Mouse (Mus musculus): ENCODE measurements around the gene Mgll. TPM values are rescaled to one million over a fixed set of nuclear protein-coding genes. Genes with fewer than 3 reads are reported as not detected.

Gene Mgll
- polyA plus RNA-seq, 1 experiment from 2014 or later = 6.5 TPM

DNA sequence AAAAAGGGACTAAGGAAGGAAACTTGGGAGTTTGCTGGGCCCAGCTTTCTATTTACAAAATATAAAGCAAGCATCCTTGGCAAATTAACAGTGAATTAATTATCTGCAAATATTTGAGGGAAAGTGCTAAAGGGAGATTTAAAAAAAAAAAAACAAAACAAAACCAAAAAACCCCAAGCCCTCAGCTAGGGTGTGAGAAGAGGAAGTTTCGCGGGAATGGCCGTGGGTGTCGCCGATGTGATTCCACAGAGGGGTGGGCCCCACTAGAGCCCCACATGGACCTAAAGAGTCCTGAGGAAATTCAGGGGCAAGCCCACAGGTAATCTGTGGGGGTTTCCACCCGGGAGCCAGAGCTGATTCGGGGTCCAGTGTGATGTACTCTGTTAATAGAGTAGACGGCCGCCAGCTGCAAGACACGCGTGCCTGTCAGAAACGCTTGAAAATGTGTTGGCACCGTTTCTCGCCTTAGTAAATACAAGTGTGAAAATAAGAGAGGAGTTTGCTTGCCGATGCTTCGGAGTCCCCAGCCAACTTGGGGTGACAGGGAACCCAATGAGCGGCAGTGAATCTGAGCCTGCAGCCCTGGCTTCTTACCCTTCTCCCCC lies 46.2 kb downstream of the Mgll start:
- H3K36me3 ChIP-seq = no peaks in the 10 kb centered on the region
- H3K4me1 ChIP-seq = peaks cover 16% of the 10 kb centered on the region

DNA sequence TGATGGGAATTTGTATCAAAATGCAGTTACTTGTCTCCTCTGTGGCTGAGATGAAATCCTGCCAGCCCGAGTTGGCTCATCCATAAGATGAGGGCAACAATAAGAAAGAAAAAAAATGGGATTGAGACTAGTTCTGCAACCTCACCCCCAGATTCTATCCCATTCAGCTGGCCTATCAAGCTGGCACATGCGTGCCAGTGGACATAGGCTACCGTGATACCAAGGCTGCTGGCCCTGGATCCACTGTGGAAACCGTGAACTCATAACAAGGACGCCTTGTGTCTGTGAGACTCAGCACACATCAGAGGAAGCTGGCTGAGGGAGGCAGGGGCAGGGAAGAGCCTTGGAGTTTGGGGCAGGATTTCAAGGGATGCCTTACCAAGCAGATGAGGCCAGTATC lies 46.8 kb downstream of the Mgll start:
- WGBS = 84% methylated on average over 5 of the region's 5 CpGs
- no peak for ATAC-seq (ENCODE audit: low FRiP score)

More for the DNA sequence above, 46.2 kb downstream of the Mgll start:
- no peaks in the 10 kb centered on the region for H3K9me3 ChIP-seq (replicated peaks)
- WGBS = 88% methylated on average over 17 of the region's 17 CpGs
- no peak for ATAC-seq (ENCODE audit: low FRiP score)
- no peak overlapping the region for H3K4me2 ChIP-seq (replicated peaks)
- H3K27me3 ChIP-seq = no peaks in the 10 kb centered on the region
- no peak overlapping the region for H3K4me3 ChIP-seq
- no peak overlapping the region for H3K9ac ChIP-seq
- no peak overlapping the region for H3K27ac ChIP-seq

DNA sequence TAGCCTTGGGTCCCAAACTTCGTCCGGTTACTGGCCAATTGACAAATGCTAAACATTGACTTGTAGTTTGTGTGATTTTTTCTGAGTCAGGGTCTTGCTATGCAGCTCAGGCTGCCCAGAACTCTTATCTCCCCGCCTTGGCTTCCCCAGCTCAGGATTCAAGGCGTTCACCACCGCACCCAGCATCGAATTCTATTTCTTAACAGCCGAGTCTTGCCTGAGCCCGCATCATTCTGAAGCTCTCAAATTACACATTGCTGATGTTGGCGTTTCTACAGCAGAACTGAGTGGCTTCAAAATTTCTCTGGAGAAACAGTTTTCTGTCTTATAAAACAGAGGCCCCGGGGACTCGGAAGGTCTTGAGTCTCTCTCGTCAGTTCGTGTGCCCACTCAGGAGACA lies 47.8 kb downstream of the Mgll start:
- Histone ChIP-seq H3K36me3 (no peaks in the 10 kb centered on the region), H3K27ac (no peak overlapping the region), H3K4me2 (replicated peaks) (no peak overlapping the region), H3K4me3 (no peak overlapping the region), H3K9me3 (replicated peaks) (no peaks in the 10 kb centered on the region), H3K9ac (no peak overlapping the region), H3K4me1 (peaks cover 11% of the 10 kb centered on the region), H3K27me3 (no peaks in the 10 kb centered on the region)
- no peak for ATAC-seq (ENCODE audit: low FRiP score)
- whole genome bisulfite sequencing = 81% methylated on average over 13 of the region's 13 CpGs

More for the DNA sequence above, 46.8 kb downstream of the Mgll start:
- no peak overlapping the region for H3K4me2 ChIP-seq (replicated peaks)
- peaks cover 17% of the 10 kb centered on the region for H3K4me1 ChIP-seq
- no peak overlapping the region for H3K9ac ChIP-seq
- H3K27ac ChIP-seq = no peak overlapping the region
- no peaks in the 10 kb centered on the region for H3K9me3 ChIP-seq (replicated peaks)
- H3K27me3 ChIP-seq = no peaks in the 10 kb centered on the region
- no peak overlapping the region for H3K4me3 ChIP-seq
- H3K36me3 ChIP-seq = no peaks in the 10 kb centered on the region

DNA sequence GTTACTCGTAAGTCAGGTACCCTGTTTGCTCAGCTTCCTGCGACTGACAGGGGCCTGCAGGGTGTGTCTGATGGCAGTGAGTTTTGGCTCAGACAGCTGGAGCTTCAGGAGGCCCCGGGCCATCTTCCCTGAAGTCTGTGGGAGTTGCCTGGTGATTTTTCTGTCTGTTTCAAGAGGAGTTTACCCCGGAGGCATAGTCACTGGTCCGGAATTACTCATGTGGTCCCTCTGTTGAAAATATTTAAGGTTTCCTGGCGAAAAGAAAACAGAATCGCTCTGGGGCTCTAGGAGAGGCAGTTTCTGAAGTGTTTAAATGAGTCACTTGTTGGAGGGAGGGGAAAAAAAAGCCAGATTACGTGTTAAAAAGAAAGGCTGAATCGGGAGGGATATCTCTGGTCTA lies 49.8 kb downstream of the Mgll start:
- 69% methylated on average over 9 of the region's 9 CpGs for WGBS

DNA sequence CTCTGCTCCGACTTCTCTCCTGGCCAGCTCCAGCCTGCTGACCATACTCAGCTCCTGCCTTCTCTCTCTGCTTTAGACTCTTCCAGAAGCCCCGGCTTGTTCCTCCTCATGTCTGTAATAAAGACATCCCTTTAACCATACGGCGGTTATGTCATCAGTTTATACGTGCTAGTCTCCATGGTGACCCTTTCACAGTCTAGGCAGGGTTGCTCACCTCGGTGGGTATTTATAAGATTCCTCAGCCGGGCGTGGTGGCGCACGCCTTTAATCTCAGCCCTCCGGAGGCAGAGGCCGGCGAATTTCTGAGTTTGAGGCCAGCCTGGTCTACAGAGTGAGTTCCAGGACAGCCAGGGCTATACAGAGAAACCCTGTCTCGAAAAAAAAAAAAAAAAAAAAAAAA lies 51.1 kb downstream of the Mgll start:
- WGBS = 73% methylated on average over 14 of the region's 14 CpGs
- no peak overlapping the region for H3K4me3 ChIP-seq
- no peaks in the 10 kb centered on the region for H3K9me3 ChIP-seq (replicated peaks)
- H3K27ac ChIP-seq = no peak overlapping the region
- no peak overlapping the region for H3K9ac ChIP-seq
- H3K36me3 ChIP-seq = no peaks in the 10 kb centered on the region
- H3K4me1 ChIP-seq = peaks cover 18% of the 10 kb centered on the region
- no peaks in the 10 kb centered on the region for H3K27me3 ChIP-seq
- no peak for ATAC-seq (ENCODE audit: low FRiP score)
- H3K4me2 ChIP-seq (replicated peaks) = no peak overlapping the region

More for the DNA sequence above, 49.8 kb downstream of the Mgll start:
- Histone ChIP-seq H3K9me3 (replicated peaks) (no peaks in the 10 kb centered on the region), H3K9ac (no peak overlapping the region), H3K4me1 (peaks cover 21% of the 10 kb centered on the region), H3K4me3 (no peak overlapping the region), H3K4me2 (replicated peaks) (no peak overlapping the region), H3K27me3 (no peaks in the 10 kb centered on the region), H3K36me3 (no peaks in the 10 kb centered on the region), H3K27ac (no peak overlapping the region)
- ATAC-seq (ENCODE audit: low FRiP score) = no peak

DNA sequence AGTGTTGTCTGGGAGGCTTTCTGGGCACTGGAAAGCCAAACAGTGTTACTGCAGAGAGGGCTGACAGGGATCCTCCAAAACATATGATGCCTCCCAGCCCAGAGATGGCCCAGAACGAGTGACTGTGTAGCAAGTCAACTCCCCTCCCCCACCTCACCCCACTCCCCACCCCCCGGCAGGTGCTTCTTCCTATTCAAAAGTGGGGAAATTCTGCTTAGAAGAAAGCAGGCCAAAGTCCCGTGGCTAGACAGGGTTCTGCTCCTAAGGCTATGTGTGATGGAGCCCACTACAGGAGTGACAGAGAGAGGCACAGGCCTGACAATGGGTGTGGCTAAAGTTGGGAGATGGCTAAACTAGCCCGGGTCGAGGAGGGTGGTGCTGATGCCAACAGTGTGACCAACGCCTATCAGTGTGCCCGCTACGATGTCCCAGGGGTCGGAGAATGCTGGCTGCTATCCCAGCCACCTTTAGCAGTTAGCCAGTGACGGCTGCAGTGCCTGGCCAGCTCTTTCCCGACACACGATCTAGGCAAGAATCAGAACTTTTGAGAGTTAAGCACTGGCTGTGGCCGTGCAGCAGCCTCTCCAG lies 52.2 kb downstream of the Mgll start:
- WGBS = 58% methylated on average over 13 of the region's 13 CpGs
- Histone ChIP-seq H3K9ac (no peak overlapping the region), H3K4me2 (replicated peaks) (no peak overlapping the region), H3K4me1 (peaks cover 18% of the 10 kb centered on the region), H3K27ac (no peak overlapping the region), H3K4me3 (no peak overlapping the region), H3K9me3 (replicated peaks) (no peaks in the 10 kb centered on the region), H3K36me3 (no peaks in the 10 kb centered on the region), H3K27me3 (no peaks in the 10 kb centered on the region)
- ATAC-seq (ENCODE audit: low FRiP score) = no peak

DNA sequence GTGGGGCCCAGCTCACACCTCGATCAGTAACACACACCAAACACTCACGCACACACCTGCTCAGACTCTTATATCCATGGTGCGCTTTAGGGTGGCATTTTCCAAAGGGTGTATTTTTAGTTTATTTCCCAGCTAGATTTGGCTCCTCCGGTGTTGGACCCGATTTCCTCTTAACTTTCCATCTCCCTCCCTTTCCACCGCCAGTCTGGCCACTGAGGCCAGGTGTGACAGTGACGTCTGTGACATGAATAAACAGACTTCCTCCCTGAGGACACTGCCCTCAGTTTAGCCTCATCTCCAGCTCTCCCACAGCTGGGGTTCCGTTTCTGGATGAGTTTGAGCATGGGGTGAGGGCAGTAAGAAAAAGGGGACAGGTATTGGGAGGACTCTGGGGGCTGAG lies 52.8 kb downstream of the Mgll start:
- ATAC-seq (ENCODE audit: low FRiP score) = no peak
- H3K4me3 ChIP-seq = no peak overlapping the region
- 69% methylated on average over 8 of the region's 8 CpGs for WGBS
- no peak overlapping the region for H3K9ac ChIP-seq
- H3K27ac ChIP-seq = no peak overlapping the region
- H3K36me3 ChIP-seq = no peaks in the 10 kb centered on the region
- no peak overlapping the region for H3K4me2 ChIP-seq (replicated peaks)
- H3K4me1 ChIP-seq = peaks cover 18% of the 10 kb centered on the region
- no peaks in the 10 kb centered on the region for H3K9me3 ChIP-seq (replicated peaks)
- H3K27me3 ChIP-seq = no peaks in the 10 kb centered on the region; the same call in 1 of the 2 replicates

DNA sequence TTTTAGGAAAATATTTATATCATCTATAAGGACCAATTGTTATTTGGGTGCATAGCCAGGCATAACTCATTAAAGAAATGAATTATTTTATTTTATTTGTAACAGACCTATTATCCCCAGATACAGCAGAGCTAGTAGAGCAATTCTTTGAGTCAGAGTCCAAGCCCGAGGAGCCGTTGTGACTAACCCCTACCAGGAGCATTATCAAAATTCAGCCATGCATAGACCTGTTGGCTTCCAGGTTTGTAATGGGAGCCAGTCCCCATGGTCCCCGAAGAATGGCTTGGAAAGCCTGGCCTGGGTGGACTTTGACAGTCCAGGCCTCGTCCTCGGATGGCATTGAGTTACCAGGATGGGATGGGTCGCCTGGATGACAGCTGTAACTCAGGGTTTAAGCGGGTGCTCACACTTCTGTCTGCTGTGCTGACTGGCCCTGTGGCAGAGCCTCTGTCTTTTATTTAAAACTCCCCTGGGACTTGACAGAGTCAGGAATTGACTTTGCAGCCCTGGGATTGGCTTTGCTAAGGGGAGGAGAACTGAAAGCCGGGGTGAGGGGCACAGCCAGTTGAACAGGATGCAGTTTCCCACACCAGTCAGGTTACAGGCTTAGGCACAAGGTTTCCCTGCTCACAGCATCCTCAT lies 54.0 kb downstream of the Mgll start:
- Histone ChIP-seq H3K36me3 (no peaks in the 10 kb centered on the region), H3K4me3 (no peak overlapping the region), H3K4me2 (replicated peaks) (no peak overlapping the region), H3K9me3 (replicated peaks) (no peaks in the 10 kb centered on the region), H3K27ac (no peak overlapping the region), H3K27me3 (no peaks in the 10 kb centered on the region; the same call in 1 of the 2 replicates), H3K9ac (no peak overlapping the region), H3K4me1 (peaks cover 18% of the 10 kb centered on the region)
- no peak for ATAC-seq (ENCODE audit: low FRiP score)
- 32% methylated on average over 8 of the region's 8 CpGs for WGBS

DNA sequence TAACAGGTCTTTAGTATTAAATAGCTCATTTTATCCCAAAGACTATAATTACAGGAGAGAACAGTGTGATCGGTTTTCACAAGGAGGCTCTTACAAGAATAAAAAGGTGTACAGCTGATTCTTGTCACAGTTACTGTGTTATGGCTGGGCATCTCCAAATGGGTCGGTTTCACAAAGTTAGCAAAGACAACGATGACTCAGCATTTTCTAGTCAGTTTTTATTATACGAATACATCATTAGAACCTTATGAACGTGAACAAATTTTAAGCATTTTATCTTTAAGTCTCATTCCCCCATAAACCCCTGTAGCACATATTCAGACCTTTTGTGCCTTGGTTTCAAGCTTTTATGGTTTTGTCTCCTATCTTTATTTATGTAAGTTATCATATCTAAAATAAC lies 55.5 kb downstream of the Mgll start:
- H3K4me1 ChIP-seq = peaks cover 21% of the 10 kb centered on the region
- H3K27ac ChIP-seq = no peak overlapping the region
- H3K9ac ChIP-seq = no peak overlapping the region
- H3K9me3 ChIP-seq (replicated peaks) = no peaks in the 10 kb centered on the region
- H3K36me3 ChIP-seq = no peaks in the 10 kb centered on the region
- 84% methylated on average over 5 of the region's 5 CpGs for WGBS
- no peak overlapping the region for H3K4me2 ChIP-seq (replicated peaks)
- no peak for ATAC-seq (ENCODE audit: low FRiP score)
- H3K4me3 ChIP-seq = no peak overlapping the region
- H3K27me3 ChIP-seq = no peaks in the 10 kb centered on the region; the same call in 1 of the 2 replicates

DNA sequence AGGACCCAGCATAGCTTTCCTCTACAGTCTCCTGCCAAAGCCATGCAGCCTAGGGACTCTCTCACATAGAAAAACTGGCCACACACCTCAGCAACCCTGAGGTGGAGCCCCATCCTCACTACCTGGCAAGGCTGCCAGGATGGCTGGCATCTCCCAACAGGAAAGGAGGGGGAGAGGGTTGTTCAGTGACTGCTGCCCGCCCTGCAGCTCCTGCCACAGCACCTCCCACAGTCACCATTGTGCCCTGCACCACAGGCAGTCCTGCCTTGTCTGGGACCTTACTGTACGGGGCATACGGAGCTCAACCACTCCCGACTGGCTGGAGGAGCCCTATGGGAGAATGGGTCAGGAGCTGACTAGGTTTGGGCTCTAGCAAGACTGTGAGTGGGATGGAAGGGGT lies 57.7 kb downstream of the Mgll start:
- Histone ChIP-seq H3K27ac (no peak overlapping the region), H3K4me1 (peaks cover 33% of the 10 kb centered on the region), H3K9me3 (replicated peaks) (no peaks in the 10 kb centered on the region), H3K27me3 (no peaks in the 10 kb centered on the region; the same call in 1 of the 2 replicates), H3K4me2 (replicated peaks) (no peak overlapping the region), H3K9ac (no peak overlapping the region), H3K36me3 (no peaks in the 10 kb centered on the region), H3K4me3 (no peak overlapping the region)
- no peak for ATAC-seq (ENCODE audit: low FRiP score)
- WGBS = 60% methylated on average over 4 of the region's 4 CpGs

DNA sequence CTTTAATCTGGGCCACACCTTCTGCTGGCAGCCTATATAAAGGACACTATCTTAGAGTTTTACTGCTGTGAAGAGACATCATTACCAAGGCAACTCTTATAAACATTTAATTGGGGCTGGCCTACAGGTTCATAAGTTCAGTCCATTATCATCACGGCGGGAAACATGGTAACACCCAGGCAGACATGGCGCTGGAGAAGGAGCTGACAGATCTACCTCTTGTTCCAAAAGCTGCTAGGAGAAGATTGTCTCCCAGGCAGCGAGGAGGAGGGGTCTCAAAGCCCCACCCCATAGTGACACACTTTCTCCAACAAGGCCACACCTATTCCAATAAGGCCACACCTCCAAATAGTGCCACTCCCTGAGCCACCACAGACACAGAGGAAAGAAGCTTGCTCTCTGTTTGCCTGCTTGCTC lies 58.8 kb downstream of the Mgll start:
- Histone ChIP-seq H3K36me3 (no peaks in the 10 kb centered on the region), H3K4me1 (peaks cover 38% of the 10 kb centered on the region), H3K27me3 (no peaks in the 10 kb centered on the region; the same call in 1 of the 2 replicates), H3K4me2 (replicated peaks) (no peak overlapping the region), H3K4me3 (no peak overlapping the region), H3K9me3 (replicated peaks) (no peaks in the 10 kb centered on the region), H3K27ac (no peak overlapping the region), H3K9ac (no peak overlapping the region)
- 65% methylated on average over 4 of the region's 4 CpGs for WGBS
- no peak for ATAC-seq (ENCODE audit: low FRiP score)

DNA sequence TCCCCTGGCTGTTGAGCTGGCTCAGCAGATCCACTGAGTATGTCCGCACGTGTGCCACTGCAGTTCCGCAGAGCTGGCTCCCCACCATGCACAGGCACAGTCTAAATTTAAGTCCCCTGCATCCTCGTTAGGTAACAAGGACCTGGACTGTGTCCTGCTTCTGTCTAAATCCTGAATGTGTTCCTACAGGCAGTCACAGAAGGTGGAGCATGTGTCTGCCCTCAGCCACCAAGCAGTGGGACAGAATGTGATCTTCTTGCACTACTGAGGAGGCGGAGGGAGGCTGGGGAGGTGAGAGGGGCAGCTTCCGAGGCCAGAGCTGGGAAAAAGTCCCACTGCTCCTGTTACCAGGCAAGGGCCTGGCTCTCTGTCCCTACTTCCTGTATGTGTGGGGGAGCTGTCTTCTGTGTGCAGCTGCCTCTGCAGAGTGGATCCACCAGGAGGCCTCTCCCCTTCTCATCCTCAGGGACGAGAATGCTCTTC lies 60.5 kb downstream of the Mgll start:
- Histone ChIP-seq H3K9me3 (replicated peaks) (no peaks in the 10 kb centered on the region), H3K36me3 (no peaks in the 10 kb centered on the region), H3K27ac (no peak overlapping the region; the same call in 1 of the 2 replicates), H3K4me2 (replicated peaks) (no peak overlapping the region), H3K4me1 (peaks cover 40% of the 10 kb centered on the region), H3K27me3 (no peaks in the 10 kb centered on the region; the same call in 1 of the 2 replicates), H3K9ac (no peak overlapping the region), H3K4me3 (no peak overlapping the region)
- no peak for ATAC-seq (ENCODE audit: low FRiP score)
- 69% methylated on average over 7 of the region's 7 CpGs for WGBS
